Mouse (Mus musculus) lung, postnatal 0 days (tissue): ENCODE measurements around the gene Kcna3. TPM values are rescaled to one million over a fixed set of nuclear protein-coding genes. Genes with fewer than 3 reads are reported as not detected.
A peak's percentile ranks its signal among the peaks of the same experiment; 100 is the strongest.

Source experiments
- ATAC-seq: fragments of 200-750 bp; cut with Nextera tagmentation; 2 replicates; pipeline ENCODE4 v1.8.0; 2017; ENCODE audit warnings: moderate library complexity
- DNase-seq: peaks from one replicate; pipeline ENCODE4 v3.0.0-alpha.2; 2016; ENCODE audit warnings: low spot score
- H3K27ac ChIP-seq: fragments of 300-500 bp; sonication (generic); 2 replicates; pipeline ENCODE4 v1.5.1; 2014; ENCODE audit warnings: antibody characterized with exemption, mild to moderate bottlenecking, low read length, mixed read lengths
- H3K27me3 ChIP-seq: fragments of 300-500 bp; sonication (generic); replicated peaks from 2 replicates; pipeline ENCODE4 v1.6.1; 2014; ENCODE audit warnings: low read length, mixed read lengths; ENCODE audit not compliant: insufficient read depth
- H3K36me3 ChIP-seq: fragments of 300-500 bp; sonication (generic); 2 replicates; pipeline ENCODE4 v1.6.1; 2014; ENCODE audit warnings: low read length, mixed read lengths; ENCODE audit not compliant: insufficient read depth
- H3K4me1 ChIP-seq: fragments of 300-500 bp; sonication (generic); 2 replicates; pipeline ENCODE4 v1.6.1; 2014; ENCODE audit warnings: antibody characterized with exemption, low read depth, low read length, mixed read lengths; ENCODE audit not compliant: insufficient read depth
- H3K4me2 ChIP-seq: fragments of 300-500 bp; sonication (generic); replicated peaks from 2 replicates; pipeline ENCODE4 v1.6.1; 2014; ENCODE audit warnings: low read depth, mild to moderate bottlenecking, low read length, moderate library complexity, mixed read lengths
- H3K4me3 ChIP-seq: fragments of 300-500 bp; sonication (generic); 2 replicates; pipeline ENCODE4 v1.5.1; 2014; ENCODE audit warnings: low read depth, low read length
- H3K9ac ChIP-seq: fragments of 300-500 bp; sonication (generic); replicated peaks from 2 replicates; pipeline ENCODE4 v1.6.1; 2014; ENCODE audit warnings: low read depth, mild to moderate bottlenecking
- H3K9me3 ChIP-seq: fragments of 300-500 bp; sonication (generic); 2 replicates; pipeline ENCODE4 v1.6.1; 2016; ENCODE audit warnings: low read length, mixed read lengths
- CTCF ChIP-seq: IDR thresholded peaks from 2 replicates; pipeline ENCODE4 v1.5.1; 2016; ENCODE audit warnings: antibody characterized with exemption, mild to moderate bottlenecking
- EP300 ChIP-seq: IDR thresholded peaks from 2 replicates; pipeline ENCODE4 v1.6.1; 2016; ENCODE audit warnings: antibody characterized with exemption, mild to moderate bottlenecking, control low read depth
- WGBS: fragments of 180-500 bp; shearing (Covaris S2); extraction: QIAGEN DNeasy Blood & Tissue Kit; methylation state at CpG from one replicate; pipeline ENCODE4 v1.1.7; 2014; 5-methylcytosine and 5-hydroxymethylcytosine counted together
- polyA plus RNA-seq: library from polyadenylated mRNA; unstranded; fragments of >200 nt; fragmentation: Nextera tagmentation; extraction: Ambion mirVana; gene quantifications from 2 replicates; pipeline ENCODE4 v1.2.1, GENCODE M21; 2015

The Kcna3 gene
- polyA plus RNA-seq, 1 experiment from 2014 or later = 2.7 TPM

DNA sequence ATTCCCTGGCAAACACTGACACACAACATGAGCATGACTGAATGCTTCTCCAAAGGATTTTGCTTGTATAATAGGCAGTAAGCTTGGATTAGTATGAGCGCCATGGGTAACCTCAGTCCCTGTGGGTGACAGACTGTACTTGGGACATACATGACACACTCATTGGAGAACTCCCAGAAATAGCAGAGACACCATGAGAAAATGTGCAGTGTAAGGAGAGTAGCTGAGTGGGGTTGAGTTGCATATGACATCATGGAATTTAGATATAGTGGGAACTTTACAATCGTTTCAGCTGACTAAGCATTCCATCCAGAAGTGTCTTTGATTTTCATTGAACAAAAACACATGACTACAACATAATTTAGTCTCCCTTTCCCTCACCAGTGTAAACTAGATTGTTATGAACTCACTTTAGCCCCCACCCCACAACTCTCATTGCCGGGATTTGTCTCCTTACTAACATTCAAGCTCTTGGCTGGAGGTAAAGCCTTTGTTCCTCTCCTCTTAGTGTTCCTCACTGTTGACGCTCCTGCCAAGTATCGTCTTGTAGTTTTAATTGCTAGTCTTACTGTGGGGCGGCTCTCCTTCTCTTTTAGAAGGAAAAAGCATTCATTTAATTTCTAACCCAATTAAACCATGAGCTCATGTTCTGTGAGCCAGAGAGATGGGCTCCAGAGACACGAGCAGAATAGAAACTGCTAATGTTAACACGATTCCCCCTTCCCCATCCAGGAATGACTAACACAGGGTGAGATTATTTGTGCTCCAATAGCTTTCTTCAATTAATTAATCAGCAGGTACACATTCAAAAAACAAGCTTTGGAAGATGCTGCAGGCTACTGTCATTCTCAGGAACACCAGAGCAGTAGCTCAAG lies 33.5 kb upstream of the Kcna3 start:
- Histone ChIP-seq H3K27me3 (no peaks in the 10 kb centered on the region), H3K4me2 (no peak overlapping the region), H3K36me3 (no peaks in the 10 kb centered on the region), H3K9me3 (no peaks in the 10 kb centered on the region), H3K27ac (no peak overlapping the region), H3K4me3 (no peak overlapping the region), H3K9ac (no peak overlapping the region), H3K4me1 (no peaks in the 10 kb centered on the region)
- no peak for TF ChIP-seq CTCF
- no peak for TF ChIP-seq EP300
- WGBS = 74% methylated on average over 8 of the region's 8 CpGs
- ATAC-seq (no peak), DNase-seq (peak; percentile 7)

DNA sequence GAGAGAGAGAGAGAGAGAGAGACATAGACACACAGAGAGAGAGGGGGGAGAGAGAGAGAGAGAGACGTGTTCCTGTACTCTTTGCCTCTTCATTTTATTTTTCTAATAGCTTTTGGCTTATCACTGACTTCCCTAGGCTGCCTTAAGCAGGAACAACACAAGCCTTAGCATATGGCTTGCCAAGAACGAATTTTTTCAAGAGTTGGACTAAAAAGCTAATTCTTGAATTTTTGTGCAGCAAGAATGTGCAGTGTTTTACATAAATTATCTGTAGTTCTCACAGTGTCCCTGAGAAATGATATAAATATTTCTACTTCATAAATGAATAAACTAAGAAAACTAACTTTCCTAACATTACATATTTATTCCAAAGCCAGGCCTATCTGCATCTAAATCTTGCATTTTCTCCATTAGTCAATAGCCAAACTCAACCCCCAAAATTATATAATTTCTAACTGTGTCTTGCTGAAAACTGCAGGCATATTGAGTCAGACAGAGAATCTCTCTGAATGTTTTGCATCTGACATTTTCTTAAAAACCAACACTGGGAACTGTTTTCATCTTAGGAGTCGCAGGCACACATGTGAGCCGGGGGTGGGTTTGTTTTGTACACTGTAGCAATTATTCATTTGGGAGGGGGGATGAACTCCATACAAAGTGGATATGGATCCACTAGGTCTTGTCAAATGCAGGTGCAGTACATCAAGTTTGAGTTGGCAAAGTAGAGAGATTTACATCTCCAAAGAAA lies 26.5 kb upstream of the Kcna3 start:
- no peaks in the 10 kb centered on the region for H3K36me3 ChIP-seq
- no peaks in the 10 kb centered on the region for H3K4me1 ChIP-seq
- 59% methylated on average over 4 of the region's 4 CpGs for WGBS
- H3K27ac ChIP-seq = no peak overlapping the region
- no peaks in the 10 kb centered on the region for H3K9me3 ChIP-seq
- H3K9ac ChIP-seq = no peak overlapping the region
- H3K27me3 ChIP-seq = no peaks in the 10 kb centered on the region
- DNase-seq (no peak), ATAC-seq (no peak)
- H3K4me2 ChIP-seq = no peak overlapping the region
- H3K4me3 ChIP-seq = no peak overlapping the region
- TF ChIP-seq EP300 = no peak
- TF ChIP-seq CTCF = no peak

DNA sequence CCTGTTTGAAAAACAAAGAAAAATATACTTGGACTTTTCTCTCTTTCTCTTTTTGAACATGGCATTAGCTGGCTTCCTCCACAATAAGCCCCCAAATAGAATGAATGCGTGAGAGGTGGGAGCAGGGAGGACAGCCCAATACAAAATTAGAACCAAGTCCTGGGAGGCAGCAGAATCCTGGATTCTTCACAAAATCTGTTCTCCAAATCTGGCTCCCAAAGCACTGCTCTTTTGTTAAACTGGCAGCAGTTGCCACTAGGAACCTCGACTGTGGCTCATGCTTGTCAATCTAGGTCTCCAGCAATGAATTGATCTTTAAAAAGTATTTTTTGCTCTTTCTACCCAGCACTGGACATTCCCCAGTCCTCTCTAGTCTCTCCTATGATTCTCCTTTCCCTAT lies 17.7 kb upstream of the Kcna3 start:
- TF ChIP-seq EP300 = no peak
- no peak for TF ChIP-seq CTCF
- WGBS = 53% methylated on average over 2 of the region's 2 CpGs
- H3K27me3 ChIP-seq = no peaks in the 10 kb centered on the region
- DNase-seq (no peak), ATAC-seq (no peak)
- no peaks in the 10 kb centered on the region for H3K9me3 ChIP-seq
- no peak overlapping the region for H3K4me2 ChIP-seq
- H3K36me3 ChIP-seq = no peaks in the 10 kb centered on the region
- no peak overlapping the region for H3K27ac ChIP-seq
- no peak overlapping the region for H3K4me3 ChIP-seq
- H3K4me1 ChIP-seq = no peaks in the 10 kb centered on the region
- no peak overlapping the region for H3K9ac ChIP-seq

DNA sequence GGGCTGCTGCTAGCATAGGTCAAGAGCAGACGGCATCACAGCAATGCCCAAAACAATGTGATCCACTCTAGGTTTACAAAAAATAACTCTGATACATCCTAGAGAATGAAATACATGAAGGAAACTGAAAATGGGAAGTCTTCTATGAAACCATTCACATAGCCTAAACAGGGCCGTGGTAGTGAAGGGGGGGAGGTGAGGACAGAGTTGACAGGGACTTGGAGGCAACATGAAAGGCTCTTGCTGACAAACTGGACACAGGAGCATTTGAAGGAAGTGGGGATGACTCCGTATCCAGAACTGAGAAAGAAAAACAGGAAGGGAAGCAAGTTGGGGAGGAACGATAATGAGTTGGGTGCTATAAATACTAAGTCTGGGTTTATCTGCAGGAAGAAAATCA lies 4.4 kb upstream of the Kcna3 start:
- TF ChIP-seq EP300 (no peak), CTCF (no peak)
- H3K9ac ChIP-seq = no peak overlapping the region
- no peaks in the 10 kb centered on the region for H3K36me3 ChIP-seq
- H3K27me3 ChIP-seq = no peaks in the 10 kb centered on the region
- 46% methylated on average over 4 of the region's 4 CpGs for WGBS
- H3K4me3 ChIP-seq = no peak overlapping the region
- H3K4me1 ChIP-seq = no peaks in the 10 kb centered on the region
- H3K27ac ChIP-seq = no peak overlapping the region
- ATAC-seq (no peak), DNase-seq (no peak)
- H3K4me2 ChIP-seq = no peak overlapping the region
- no peaks in the 10 kb centered on the region for H3K9me3 ChIP-seq

DNA sequence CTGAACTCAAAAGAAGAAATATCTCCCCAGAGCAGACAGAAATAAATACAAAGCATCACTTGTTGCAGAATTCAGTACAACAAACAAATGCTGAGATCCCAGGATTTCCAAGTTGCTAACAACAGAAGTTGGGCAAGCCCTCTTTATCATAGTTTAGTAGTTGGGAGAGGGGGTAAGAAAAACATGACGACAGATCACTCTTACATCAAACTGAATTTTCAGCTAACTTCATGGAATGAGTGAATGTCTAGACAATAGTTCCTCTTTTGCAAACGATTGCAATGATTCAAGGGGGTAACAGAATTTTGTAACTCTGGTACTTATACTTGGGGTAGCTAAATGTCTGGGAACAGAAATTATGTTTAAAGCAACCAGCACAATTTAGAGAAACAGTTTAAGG lies 1.2 kb upstream of the Kcna3 start:
- H3K9me3 ChIP-seq = no peaks in the 10 kb centered on the region
- no peak for TF ChIP-seq EP300
- TF ChIP-seq CTCF = no peak
- no peaks in the 10 kb centered on the region for H3K4me1 ChIP-seq
- no peak overlapping the region for H3K4me2 ChIP-seq
- no peak overlapping the region for H3K9ac ChIP-seq
- H3K27me3 ChIP-seq = peaks cover 9% of the 10 kb centered on the region; the same call in 1 of the 2 replicates
- DNase-seq (peak; percentile 55), ATAC-seq (no peak)
- H3K4me3 ChIP-seq = no peak overlapping the region
- H3K36me3 ChIP-seq = no peaks in the 10 kb centered on the region
- 44% methylated on average over 2 of the region's 2 CpGs for WGBS
- no peak overlapping the region for H3K27ac ChIP-seq

DNA sequence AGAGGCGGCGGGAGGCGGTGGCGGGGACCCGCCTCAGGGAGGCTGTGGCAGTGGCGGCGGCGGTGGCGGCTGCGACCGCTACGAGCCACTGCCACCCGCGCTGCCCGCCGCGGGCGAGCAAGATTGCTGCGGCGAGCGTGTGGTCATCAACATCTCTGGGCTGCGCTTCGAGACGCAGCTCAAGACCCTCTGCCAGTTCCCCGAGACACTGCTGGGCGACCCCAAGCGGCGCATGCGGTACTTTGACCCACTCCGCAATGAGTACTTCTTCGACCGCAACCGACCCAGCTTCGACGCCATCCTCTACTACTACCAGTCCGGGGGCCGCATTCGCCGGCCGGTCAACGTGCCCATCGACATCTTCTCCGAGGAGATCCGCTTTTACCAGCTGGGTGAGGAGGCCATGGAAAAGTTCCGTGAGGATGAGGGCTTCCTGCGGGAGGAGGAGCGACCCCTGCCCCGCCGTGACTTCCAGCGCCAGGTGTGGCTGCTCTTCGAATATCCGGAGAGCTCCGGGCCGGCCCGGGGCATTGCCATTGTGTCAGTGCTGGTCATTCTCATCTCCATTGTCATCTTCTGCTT lies 580 bp downstream of the Kcna3 start:
- peak overlapping the region; percentile 99 for H3K4me2 ChIP-seq
- H3K4me1 ChIP-seq = no peaks in the 10 kb centered on the region
- DNase-seq (peak; percentile 8), ATAC-seq (no peak)
- H3K36me3 ChIP-seq = no peaks in the 10 kb centered on the region
- H3K9me3 ChIP-seq = no peaks in the 10 kb centered on the region
- no peak overlapping the region for H3K27ac ChIP-seq
- peak overlapping the region; percentile 67 for H3K4me3 ChIP-seq
- whole genome bisulfite sequencing = under 1% methylated on average over 40 of the region's 55 CpGs
- peaks cover 9% of the 10 kb centered on the region; the same call in 1 of the 2 replicates for H3K27me3 ChIP-seq
- TF ChIP-seq EP300 (no peak), CTCF (0 out of 2 replicates have a peak, but pooled peaks have one; percentile 8)
- H3K9ac ChIP-seq = peak overlapping the region; percentile 34
